Mouse (Mus musculus): ENCODE results near the gene Cmc4. TPM values are rescaled to one million over a fixed set of nuclear protein-coding genes. Genes with fewer than 3 reads are reported as not detected.
A peak's percentile ranks its signal among the peaks of the same experiment; 100 is the strongest.

The Cmc4 gene
- total RNA-seq (2021): 10 to 100 TPM; 14.2 TPM
- long read RNA-seq, experiment 1, partial matches to known transcripts: 0 of 5 reads
- long read RNA-seq, experiment 1, other reads (novel, unspliced or antisense): 0 of 5 reads
- long read RNA-seq, experiment 2, transcript Cmc4-201 (3 exons, 992 nt): major isoform, 6 of 11 reads
- long read RNA-seq, experiment 2, partial matches to known transcripts: 0 of 11 reads
- long read RNA-seq, experiment 2, other reads (novel, unspliced or antisense): 0 of 11 reads

DNA sequence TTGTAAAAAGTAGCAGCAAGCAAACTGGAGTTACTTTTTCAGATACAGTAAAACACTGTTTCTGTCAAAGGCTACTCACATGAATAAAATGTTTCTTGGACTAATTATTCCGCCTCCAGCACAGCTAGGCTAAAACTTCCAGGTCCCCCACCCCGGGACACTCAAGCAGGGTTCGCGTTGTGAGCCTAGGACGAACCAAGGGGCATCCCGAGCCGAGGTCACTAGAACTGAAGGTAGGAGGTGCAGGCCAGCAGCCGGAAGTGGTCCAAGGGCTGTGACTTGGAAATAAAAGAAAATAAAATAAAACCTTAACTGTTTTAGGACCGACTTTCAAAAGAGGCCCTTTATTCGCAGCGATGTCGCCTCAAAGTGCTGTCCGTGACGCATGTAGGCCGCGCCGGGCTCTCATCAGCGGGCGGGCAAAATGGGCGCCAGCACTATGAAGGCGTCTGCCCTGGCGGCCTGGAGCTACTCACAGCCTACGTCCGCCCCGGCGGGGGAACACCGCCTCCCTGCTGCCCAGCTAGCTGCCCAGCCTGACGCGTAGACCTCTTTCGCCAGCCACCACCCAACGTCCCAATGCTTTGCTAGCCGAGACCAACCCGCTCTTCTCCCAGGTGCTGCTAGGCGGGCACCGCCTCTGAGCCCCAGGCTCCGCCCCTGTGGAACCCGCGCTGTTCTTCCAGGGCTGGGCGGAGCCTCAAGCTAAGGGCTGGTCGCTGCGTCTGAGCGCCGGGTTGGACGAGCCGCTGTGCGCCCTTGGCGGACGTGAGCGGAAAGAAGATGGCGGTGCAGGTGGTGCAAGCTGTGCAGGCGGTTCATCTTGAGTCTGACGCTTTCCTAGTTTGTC lies at the start of gene Cmc4, which contains the start of the genes Mtcp1 and Brcc3:
Gene Cmc4, minus strand, starts transcription at position 649 of the 850 bp plus-strand sequence.
Gene Mtcp1, minus strand, starts transcription at position 653 of the 850 bp plus-strand sequence.
Gene Brcc3, plus strand, starts transcription at position 693 of the 850 bp plus-strand sequence.
- DNase-seq (ENCODE audit: low spot score in 2 of 2): peak; percentile 48 to 66

DNA sequence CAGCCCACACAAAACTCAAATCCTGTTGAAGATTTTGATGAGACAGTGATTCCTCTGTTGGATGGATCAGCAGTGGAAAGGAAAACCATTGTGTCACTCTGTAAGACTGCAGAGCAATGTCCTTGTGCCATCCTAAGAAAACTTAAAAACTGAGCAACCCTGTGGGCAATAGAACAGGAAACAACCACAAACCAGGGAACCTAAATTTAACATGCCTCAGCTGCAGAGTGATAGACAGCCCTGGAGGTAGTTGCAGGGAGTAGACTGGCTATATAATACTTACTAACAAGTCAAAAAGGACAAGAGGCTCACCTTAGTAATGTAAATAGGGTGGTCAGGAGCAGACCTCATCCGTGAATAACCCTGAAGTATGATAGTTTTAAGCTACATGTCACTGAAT lies 38.2 kb upstream of the Cmc4 start:
- DNase-seq (ENCODE audit: low spot score in 2 of 2): no peak

DNA sequence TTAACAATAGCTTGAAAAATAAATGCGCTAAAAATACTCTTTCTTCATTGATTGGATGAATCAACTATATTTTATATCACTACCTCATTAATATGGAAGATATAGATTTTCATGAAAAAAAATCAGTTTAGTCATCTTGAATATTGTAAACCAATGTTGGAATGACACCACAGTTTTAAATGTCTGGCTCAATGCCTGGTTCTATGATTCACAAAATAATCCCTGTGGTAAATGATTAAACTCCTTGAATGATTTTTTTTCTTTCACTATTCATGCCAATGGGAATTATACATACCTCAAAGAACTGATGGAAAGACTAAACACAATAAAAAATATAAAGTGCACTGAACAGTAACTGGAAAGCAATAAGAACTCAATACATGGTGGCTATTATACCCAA lies 6.7 kb downstream of the Cmc4 start:
- no peak for DNase-seq (ENCODE audit: low spot score in 2 of 2)

DNA sequence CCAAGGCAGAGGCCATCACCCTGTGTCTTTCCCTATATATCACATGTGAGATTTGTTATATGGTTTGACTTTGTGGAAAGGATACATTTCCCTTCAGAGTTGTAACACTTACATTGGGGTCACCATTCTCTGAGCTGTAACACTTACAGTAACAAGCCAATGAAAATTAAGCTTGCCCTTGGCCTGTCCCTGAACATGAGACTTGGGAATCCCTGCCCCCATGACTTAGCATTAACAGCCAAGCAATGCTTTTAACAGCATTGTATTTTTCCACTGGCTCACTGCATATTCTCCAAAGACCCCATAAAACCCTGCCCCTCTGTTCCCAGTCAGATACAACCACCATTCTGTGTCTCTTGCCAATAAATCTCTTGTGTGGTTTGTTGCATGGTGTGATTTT lies 13.0 kb downstream of the Cmc4 start:
- no peak for DNase-seq (ENCODE audit: low spot score in 2 of 2)

DNA sequence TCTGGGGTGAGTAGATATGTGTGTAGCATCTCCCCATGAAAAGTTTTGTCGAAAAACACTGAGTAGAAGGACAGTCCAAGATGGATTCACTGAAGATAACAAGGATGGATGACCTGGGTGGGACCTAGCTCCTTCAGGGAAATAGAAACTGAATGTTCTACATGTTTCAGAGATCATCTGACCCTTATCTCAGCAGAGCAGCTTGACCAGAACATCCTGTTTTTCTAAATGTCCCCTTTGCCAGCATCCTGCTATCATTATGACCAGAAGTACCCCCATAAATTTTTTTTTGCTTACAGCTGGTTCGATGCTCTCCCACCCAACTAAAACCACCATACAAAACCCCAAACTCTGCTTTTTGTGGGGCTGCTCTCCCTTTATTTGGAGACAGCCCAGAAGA lies 13.7 kb downstream of the Cmc4 start:
- DNase-seq (ENCODE audit: low spot score in 2 of 2): no peak

DNA sequence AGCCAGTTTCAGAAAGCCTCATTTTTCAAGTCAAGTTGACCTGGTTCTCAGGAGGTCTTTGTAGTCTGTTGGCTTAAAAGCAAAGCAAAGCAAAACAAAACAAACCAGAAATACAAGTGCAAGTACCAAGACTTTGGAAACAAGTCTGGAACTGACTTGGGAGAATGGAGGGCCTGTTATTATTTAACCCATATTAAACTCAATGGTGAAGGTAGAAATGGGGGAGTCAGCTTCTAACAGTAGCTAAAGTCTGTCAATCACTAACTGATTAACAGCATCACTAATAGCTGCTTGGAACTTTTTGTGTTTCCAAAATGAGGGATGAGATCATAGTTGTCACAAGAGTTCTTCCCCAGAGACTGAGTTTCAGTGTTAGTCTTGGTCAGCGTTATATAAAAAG lies 16.9 kb downstream of the Cmc4 start:
- DNase-seq (ENCODE audit: low spot score in 2 of 2): no peak

DNA sequence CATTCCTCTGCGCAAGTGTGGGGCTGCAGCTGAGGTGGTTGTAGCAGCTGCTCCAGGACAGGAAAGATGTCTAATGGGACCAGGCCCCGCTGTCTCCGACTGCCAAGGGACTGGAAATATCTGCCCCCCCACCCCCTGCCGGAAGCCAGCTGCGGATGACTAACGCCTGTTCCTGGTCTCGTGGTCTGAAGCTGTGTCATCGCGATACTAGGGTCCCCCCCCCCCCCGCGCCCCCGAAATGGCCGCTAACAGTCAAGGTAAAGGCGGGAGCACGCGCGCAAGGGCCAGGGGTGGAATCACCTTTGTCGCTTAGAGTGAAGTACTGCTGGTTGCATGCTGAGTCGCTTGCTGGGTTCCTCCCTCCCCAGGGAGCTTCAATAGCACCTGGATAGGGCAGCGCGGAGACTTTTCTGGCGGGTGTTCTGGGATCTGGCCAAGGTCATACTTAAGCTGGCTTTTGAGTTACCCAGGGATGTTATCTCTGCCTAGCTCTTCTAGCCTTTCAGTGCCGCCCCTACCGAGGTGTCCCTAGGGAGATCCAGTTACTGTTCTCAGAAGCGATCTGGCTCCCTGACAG lies 34.1 kb downstream of the Cmc4 start, which contains the start of the genes Fundc2 and F8:
Gene Fundc2, plus strand, starts transcription at position 205 of the 577 bp plus-strand sequence.
Gene F8, minus strand, starts transcription at position 421 of the 577 bp plus-strand sequence.
- DNase-seq (ENCODE audit: low spot score in 2 of 2): peak; percentile 13 to 48

DNA sequence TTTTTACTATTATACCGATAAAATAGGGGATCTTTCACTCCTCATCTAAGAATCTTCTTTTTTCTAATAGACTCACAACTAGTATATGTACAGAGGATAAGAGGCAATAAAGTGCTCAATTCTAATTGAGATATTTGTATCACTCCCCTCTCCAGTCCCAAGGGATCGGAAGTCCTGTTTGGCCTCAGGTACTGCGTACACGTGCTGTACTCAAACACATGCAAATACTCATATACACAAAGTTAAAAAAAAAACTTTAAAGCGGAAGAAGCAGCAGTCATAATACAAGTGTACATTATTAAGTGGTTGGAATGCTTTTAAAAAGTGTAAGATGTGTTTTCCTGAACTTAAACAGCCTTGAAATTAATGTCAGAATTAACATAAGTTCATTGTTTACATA lies 34.7 kb downstream of the Cmc4 start:
- DNase-seq (ENCODE audit: low spot score in 2 of 2): no peak

DNA sequence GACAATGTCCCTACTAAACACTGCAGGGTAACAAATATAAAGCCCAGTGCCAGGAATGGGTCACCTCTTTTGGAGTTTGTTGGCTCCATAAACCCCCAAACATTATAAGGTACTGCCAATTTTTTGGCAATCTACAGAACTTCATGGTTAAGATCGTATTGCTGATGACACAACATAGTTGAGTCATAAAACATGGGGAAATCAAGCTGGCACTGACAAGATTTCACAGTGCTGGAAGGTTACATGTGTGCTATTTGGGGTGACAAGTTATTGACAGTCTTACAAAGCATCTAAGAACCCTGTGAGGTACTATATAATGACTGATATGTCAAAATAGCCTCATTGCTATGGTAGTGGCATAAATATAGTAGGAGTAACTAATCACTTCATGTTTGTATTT lies 35.2 kb downstream of the Cmc4 start:
- DNase-seq (ENCODE audit: low spot score in 2 of 2): no peak

DNA sequence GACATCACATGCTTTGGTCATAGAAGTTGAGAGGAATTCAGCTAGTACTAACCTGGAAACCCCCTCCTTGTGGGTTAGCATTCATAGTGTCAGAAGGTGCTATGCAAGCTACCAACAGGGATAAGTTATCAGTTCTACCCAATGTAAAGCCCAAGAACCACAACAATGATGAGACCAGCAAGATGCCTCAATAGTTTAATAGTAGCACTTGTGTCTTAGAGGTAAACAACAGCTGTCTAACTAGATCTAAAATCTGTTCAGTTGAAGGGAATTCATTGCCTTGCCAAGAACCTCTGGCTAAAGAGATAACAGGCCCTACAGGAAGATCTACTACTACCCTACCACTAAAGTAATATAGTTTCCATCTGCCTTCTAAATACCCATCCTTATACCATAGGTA lies 39.6 kb downstream of the Cmc4 start:
- no peak for DNase-seq (ENCODE audit: low spot score in 2 of 2)

DNA sequence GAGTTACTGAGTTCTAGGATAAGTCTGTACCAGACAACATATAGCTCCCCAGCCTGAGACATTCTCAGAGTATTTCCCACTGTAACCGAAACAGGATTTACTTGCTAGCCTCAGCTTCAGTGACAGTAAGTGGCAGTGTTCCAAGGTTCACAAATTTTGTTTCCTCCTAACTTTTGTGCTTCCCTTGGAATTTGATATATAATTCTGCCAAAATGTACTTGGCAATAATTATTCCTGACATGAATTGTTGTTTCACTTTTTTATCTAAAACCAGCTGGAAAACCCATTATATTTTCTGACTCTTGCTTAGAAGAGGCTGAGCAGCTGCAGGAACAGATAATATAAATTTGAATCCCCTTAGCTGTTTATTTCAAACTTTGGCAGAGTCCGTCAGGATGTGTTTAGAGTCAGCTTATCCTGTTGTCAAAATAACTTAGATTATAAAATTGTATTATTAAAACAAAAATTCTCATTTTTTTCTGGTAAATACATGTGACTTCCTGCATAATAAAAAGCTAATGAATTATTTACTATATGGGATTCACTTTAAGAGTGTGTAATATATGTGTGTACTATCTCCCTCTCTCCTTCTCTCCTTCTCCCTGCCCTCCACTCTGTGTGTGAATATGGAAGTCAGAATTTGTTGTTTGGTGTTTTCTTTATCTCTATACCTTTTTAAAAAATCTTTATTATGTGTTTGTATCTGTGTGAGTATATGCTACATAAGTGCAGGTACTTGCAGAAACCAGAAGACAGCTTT lies 43.5 kb downstream of the Cmc4 start:
- no peak for DNase-seq (ENCODE audit: low spot score in 2 of 2)

DNA sequence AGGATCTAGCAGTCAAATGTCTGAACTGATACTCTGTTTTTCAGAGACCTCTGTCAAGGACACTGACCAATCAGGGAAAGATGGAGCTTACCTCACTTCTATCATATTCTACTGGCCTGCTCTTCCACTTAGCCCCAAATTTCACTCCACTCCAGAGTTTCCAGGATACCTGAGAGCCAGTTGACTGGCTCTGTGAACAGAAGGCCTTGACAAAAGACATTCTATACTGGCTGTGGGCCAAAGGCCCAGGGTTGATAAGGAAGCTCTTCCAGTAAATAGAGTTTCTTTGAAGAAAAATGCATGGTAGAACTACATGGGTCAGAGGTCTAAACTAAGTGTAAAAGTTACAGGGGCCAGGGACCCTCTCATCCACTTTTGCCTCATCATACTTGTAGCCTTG lies 46.2 kb downstream of the Cmc4 start:
- DNase-seq (ENCODE audit: low spot score in 2 of 2): no peak

Other genes with a start within 250 kb of the Cmc4 start
- 100 to 1,000 TPM in 1 of 2 experiments, 10 to 100 TPM in 1; 76.4 to 112 TPM for gene Fundc2, start 34.2 kb downstream of the Cmc4 start, total RNA-seq (2021)
- gene F8, start 34.0 kb downstream of the Cmc4 start, total RNA-seq (2021): 1 to 10 TPM; 5.9 to 9.6 TPM
- gene Mtcp1, start within 50 bp of the Cmc4 start, total RNA-seq (2021): 10 to 100 TPM; 16.9 to 17.6 TPM
- gene Brcc3, start within 50 bp of the Cmc4 start, total RNA-seq (2021): 10 to 100 TPM; 33.3 to 36.7 TPM
- 10 to 100 TPM; 59.5 to 59.6 TPM for gene Vbp1, start 97.7 kb upstream of the Cmc4 start, total RNA-seq (2021)
- gene Rab39b, start 161.6 kb upstream of the Cmc4 start, total RNA-seq (2021): 1 to 10 TPM; 2.5 to 2.6 TPM